Mouse (Mus musculus) kidney, adult 2 months (tissue): ENCODE results near the gene Fam213a.

ENCODE experiments used
- CTCF ChIP-seq: fragments of 200-500 bp; conservative IDR thresholded peaks from 2 replicates; pipeline ENCODE4 v1.5.1; 2011; ENCODE audit warnings: low read depth, mild to moderate bottlenecking, control low read depth, low read length, moderate library complexity, mixed read lengths; ENCODE audit not compliant: insufficient read depth, insufficient read length
- POLR2A ChIP-seq: fragments of 200-500 bp; IDR thresholded peaks from one replicate; pipeline ENCODE4 v1.6.1; 2011; ENCODE audit warnings: low read depth, low read length, control low read depth

DNA sequence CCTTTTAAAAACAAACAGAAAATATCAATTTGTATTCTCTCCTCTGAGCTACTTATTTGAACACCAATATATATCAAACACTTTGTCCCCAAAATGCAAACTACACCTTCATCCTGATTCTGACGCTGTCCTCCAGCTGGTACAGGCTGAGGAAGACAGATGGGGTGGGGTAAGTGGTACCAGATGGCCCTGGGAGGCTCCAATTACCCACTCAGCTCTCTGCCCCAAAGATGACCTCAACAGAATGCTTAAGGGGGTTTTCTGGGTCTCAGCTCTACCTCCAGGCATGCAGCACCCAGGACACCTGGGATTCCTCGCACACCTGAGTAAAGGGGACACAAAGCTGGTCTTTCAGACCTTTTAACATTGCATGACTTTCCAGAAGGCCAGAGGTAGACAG is 60.9 kb downstream of the Fam213a start:
- TF ChIP-seq CTCF: no peak
- no peak for TF ChIP-seq POLR2A
